Mouse (Mus musculus) hindbrain, embryonic 14.5 days (tissue): ENCODE results near the gene Tnfrsf14. TPM values are rescaled to one million over a fixed set of nuclear protein-coding genes. Genes with fewer than 3 reads are reported as not detected.

ENCODE experiments used
- polyA plus RNA-seq: library from polyadenylated mRNA; unstranded; fragments of >200 nt; fragmentation: Nextera tagmentation; extraction: Ambion mirVana; gene quantifications from 2 replicates; pipeline ENCODE4 v1.2.1, GENCODE M21; 2014

The Tnfrsf14 gene
- polyA plus RNA-seq, 1 experiment from 2014 or later = 0.40 TPM

Other genes with a start within 250 kb of the Tnfrsf14 start
- 1.7 and 2.4 TPM in 2 replicates for gene Ttc34, start 91.1 kb downstream of the Tnfrsf14 start, polyA plus RNA-seq
- gene Mmel1, start 59.0 kb downstream of the Tnfrsf14 start, polyA plus RNA-seq = 0.23 and 0.65 TPM in 2 replicates
- 55.9 and 57.1 TPM in 2 replicates for gene Fam213b, start 29.4 kb downstream of the Tnfrsf14 start, polyA plus RNA-seq
- 70.0 and 102 TPM in 2 replicates for gene Hes5, start 32.4 kb upstream of the Tnfrsf14 start, polyA plus RNA-seq
- gene Pank4, start 35.6 kb upstream of the Tnfrsf14 start, polyA plus RNA-seq = 34.1 and 34.4 TPM in 2 replicates
- 13.4 and 13.8 TPM in 2 replicates for gene Plch2, start 128.2 kb upstream of the Tnfrsf14 start, polyA plus RNA-seq
- gene Pex10, start 138.5 kb upstream of the Tnfrsf14 start, polyA plus RNA-seq = 5.4 and 7.0 TPM in 2 replicates
- gene Rer1, start 157.8 kb upstream of the Tnfrsf14 start, polyA plus RNA-seq = 145 and 148 TPM in 2 replicates
- 6.1 and 8.7 TPM in 2 replicates for gene Morn1, start 158.0 kb upstream of the Tnfrsf14 start, polyA plus RNA-seq